In the genomic region with DNA sequence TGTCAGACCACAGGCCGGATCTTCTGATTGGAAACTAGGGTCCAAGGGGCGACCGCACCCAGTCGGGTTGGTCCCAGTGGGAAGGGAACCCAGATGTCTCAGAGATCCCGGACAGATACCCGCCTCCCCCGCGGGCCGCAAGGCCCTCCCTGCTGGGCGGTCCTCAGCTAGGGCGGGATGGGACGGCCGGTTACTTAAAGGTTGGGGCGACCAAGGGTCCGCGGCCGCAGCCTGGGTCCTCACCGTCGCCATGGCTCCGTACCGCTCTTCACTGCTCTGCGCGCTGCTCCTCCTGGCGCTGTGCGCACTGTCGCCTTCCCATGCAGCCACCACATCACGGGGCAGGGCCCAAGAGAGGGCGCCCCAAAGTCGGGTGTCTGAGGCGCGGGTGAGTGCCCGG, we compare ENCODE assay signal across 8 mouse cellular contexts. TPM values are rescaled to one million over a fixed set of nuclear protein-coding genes. Genes with fewer than 3 reads are reported as not detected.
DNase-seq lines count a peak whose midpoint lies in the region; ATAC-seq and TF ChIP-seq lines count a peak whose summit lies in the region.

No protein-coding gene starts in this region.

- 2% methylated on average over 31 of the region's 32 CpGs for WGBS in hindbrain, embryonic 11.5 days
- 3% methylated on average over 32 of the region's 32 CpGs for WGBS in liver, embryonic 13.5 days (ENCODE audit: insufficient replicate concordance)
- WGBS in midbrain, postnatal 0 days: 3% methylated on average over 32 of the region's 32 CpGs

- peak overlapping the region; percentile 35 for H3K4me2 ChIP-seq in hindbrain, embryonic 11.5 days (replicated peaks; ENCODE audit: low read depth, low read length)
- peak overlapping the region; percentile 62 for H3K4me2 ChIP-seq in liver, embryonic 13.5 days
- peak overlapping the region; percentile 54 for H3K4me2 ChIP-seq in midbrain, postnatal 0 days (ENCODE audit: low read depth, low read length, poor library complexity, severe bottlenecking)

- no peaks in the 10 kb centered on the region for H3K9me3 ChIP-seq in hindbrain, embryonic 11.5 days (ENCODE audit: control insufficient read depth, low read length)
- H3K9me3 ChIP-seq in liver, embryonic 13.5 days (replicated peaks): no peaks in the 10 kb centered on the region
- no peaks in the 10 kb centered on the region for H3K9me3 ChIP-seq in midbrain, postnatal 0 days (ENCODE audit: low read length)

- intact Hi-C loops in gastrocnemius, adult 2 months (cut with DNase I): no loop called here

- no peaks in the 10 kb centered on the region for H3K36me3 ChIP-seq in hindbrain, embryonic 11.5 days (ENCODE audit: control insufficient read depth, insufficient read depth, low read length)
- no peaks in the 10 kb centered on the region for H3K36me3 ChIP-seq in liver, embryonic 13.5 days
- H3K36me3 ChIP-seq in midbrain, postnatal 0 days (ENCODE audit: insufficient read depth, low read length): no peaks in the 10 kb centered on the region

- no peak for DNase-seq in layer of hippocampus, adult 2 months (ENCODE audit: low spot score in 2 of 2)
- no peak for DNase-seq in layer of hippocampus, adult 9-11 months
- peak; percentile 89 for DNase-seq in gastrocnemius, adult 2 months
- DNase-seq in hindbrain, embryonic 11.5 days (ENCODE audit: low spot score): no peak
- DNase-seq in liver, embryonic 13.5 days: no peak
- DNase-seq in midbrain, postnatal 0 days (ENCODE audit: low spot score): no peak
- no peak for DNase-seq in right cerebral cortex, postnatal 10 days (ENCODE audit: low spot score in 2 of 2)
- DNase-seq in frontal cortex, postnatal 36 days (ENCODE audit: low spot score in 2 of 2): no peak

- H3K9ac ChIP-seq in hindbrain, embryonic 11.5 days (ENCODE audit: low read depth, low read length): 0 out of 2 replicates have a peak overlapping the region, but pooled peaks have one; percentile 11
- peak overlapping the region; percentile 44 for H3K9ac ChIP-seq in liver, embryonic 13.5 days
- H3K9ac ChIP-seq in midbrain, postnatal 0 days (replicated peaks; ENCODE audit: low read length, poor library complexity, severe bottlenecking): 0 out of 2 replicates have a peak overlapping the region, but pooled peaks have one; percentile 13

- H3K27me3 ChIP-seq in hindbrain, embryonic 11.5 days (ENCODE audit: control insufficient read depth, insufficient read depth, low read length): peaks cover 23% of the 10 kb centered on the region
- H3K27me3 ChIP-seq in liver, embryonic 13.5 days: peaks cover 54% of the 10 kb centered on the region
- peaks cover 16% of the 10 kb centered on the region; the same call in 1 of the 2 replicates for H3K27me3 ChIP-seq in midbrain, postnatal 0 days (ENCODE audit: insufficient read depth, low read length)

- H3K4me1 ChIP-seq in hindbrain, embryonic 11.5 days (replicated peaks; ENCODE audit: control insufficient read depth, insufficient read depth, low read length): 0 out of 2 replicates have a peak, but pooled peaks cover 2% of the 10 kb centered on the region
- H3K4me1 ChIP-seq in liver, embryonic 13.5 days (replicated peaks): peaks cover 18% of the 10 kb centered on the region
- H3K4me1 ChIP-seq in midbrain, postnatal 0 days (ENCODE audit: insufficient read depth, low read length): 0 out of 2 replicates have a peak, but pooled peaks cover 5% of the 10 kb centered on the region

- H3K27ac ChIP-seq in layer of hippocampus, adult 2 months: peak overlapping the region; percentile 62; the same call in 1 of the 2 replicates
- H3K27ac ChIP-seq in gastrocnemius, adult 2 months: peak overlapping the region; percentile 82
- H3K27ac ChIP-seq in hindbrain, embryonic 11.5 days (ENCODE audit: low read depth, low read length): no peak overlapping the region
- H3K27ac ChIP-seq in liver, embryonic 13.5 days: no peak overlapping the region
- H3K27ac ChIP-seq in midbrain, postnatal 0 days (ENCODE audit: low read depth, low read length): no peak overlapping the region

- TF ChIP-seq CTCF in layer of hippocampus, adult 2 months (conservative IDR thresholded peaks at IDR 0.05): no peak
- TF ChIP-seq CTCF in gastrocnemius, adult 2 months (IDR thresholded peaks at IDR 0.05): no peak
- no peak for TF ChIP-seq CTCF in midbrain, postnatal 0 days (IDR thresholded peaks at IDR 0.05)

- H3K4me3 ChIP-seq in layer of hippocampus, adult 2 months: peak overlapping the region; percentile 46
- peak overlapping the region; percentile 76 for H3K4me3 ChIP-seq in gastrocnemius, adult 2 months
- H3K4me3 ChIP-seq in hindbrain, embryonic 11.5 days (ENCODE audit: low read depth, low read length): peak overlapping the region; percentile 16; the same call in 1 of the 2 replicates
- H3K4me3 ChIP-seq in liver, embryonic 13.5 days (replicated peaks): peak overlapping the region; percentile 53
- peak overlapping the region; percentile 31 for H3K4me3 ChIP-seq in midbrain, postnatal 0 days (ENCODE audit: low read depth, low read length)

- no peak for ATAC-seq in hindbrain, embryonic 11.5 days (ENCODE audit: low FRiP score)
- peak; percentile 38 for ATAC-seq in liver, embryonic 13.5 days (ENCODE audit: low read depth)
- peak; percentile 39 for ATAC-seq in midbrain, postnatal 0 days (ENCODE audit: low FRiP score)

RNA-seq across cellular contexts. Expression of a gene that starts 26.0 kb away (rescaled TPM):
- 10 to 100 TPM; 46.5 to 49.1 TPM for total RNA-seq in layer of hippocampus, adult 2 months (2021)
- 100 to 1,000 TPM; 676 to 777 TPM for total RNA-seq in gastrocnemius, adult 2 months (2021)
- 39.9 and 40.2 TPM in 2 replicates for polyA plus RNA-seq in hindbrain, embryonic 11.5 days (2014; fragmentation: Nextera tagmentation; extraction: Ambion mirVana)
- 77.4 and 92.5 TPM in 2 replicates for polyA plus RNA-seq in liver, embryonic 13.5 days (2015; fragmentation: Nextera tagmentation; extraction: Ambion mirVana)
- 23.4 and 39.1 TPM in 2 replicates for total RNA-seq in midbrain, postnatal 0 days (2014; rRNA removed)
- 26.2 and 28.5 TPM in 2 replicates for polyA plus RNA-seq in midbrain, postnatal 0 days (2015; fragmentation: Nextera tagmentation; extraction: Ambion mirVana)

RNA-seq across cellular contexts. Expression of a gene that starts 54.6 kb away (rescaled TPM):
- 1 to 10 TPM; 6.0 to 7.9 TPM for total RNA-seq in layer of hippocampus, adult 2 months (2021)
- 10 to 100 TPM; 17.1 to 30.1 TPM for total RNA-seq in gastrocnemius, adult 2 months (2021)
- 12.6 and 14.5 TPM in 2 replicates for polyA plus RNA-seq in hindbrain, embryonic 11.5 days (2014; fragmentation: Nextera tagmentation; extraction: Ambion mirVana)
- polyA plus RNA-seq in liver, embryonic 13.5 days (2015; fragmentation: Nextera tagmentation; extraction: Ambion mirVana): 128 and 160 TPM in 2 replicates
- total RNA-seq in midbrain, postnatal 0 days (2014; rRNA removed): 21.9 and 24.9 TPM in 2 replicates
- 23.1 and 23.3 TPM in 2 replicates for polyA plus RNA-seq in midbrain, postnatal 0 days (2015; fragmentation: Nextera tagmentation; extraction: Ambion mirVana)

Comparison
In these comparisons a context has a peak if more than half of its experiments do, and no peak if none do; other contexts are left out.
1. H3K27ac ChIP-seq: peak in layer of hippocampus, adult 2 months (single experiment) and gastrocnemius, adult 2 months (single experiment); none in hindbrain, embryonic 11.5 days (single experiment), liver, embryonic 13.5 days (single experiment) and midbrain, postnatal 0 days (single experiment).
2. H3K4me3 ChIP-seq: peak in every context shown above with its lines; median percentile 76 in gastrocnemius, adult 2 months; 53 in liver, embryonic 13.5 days; 46 in layer of hippocampus, adult 2 months; 31 in midbrain, postnatal 0 days; 16 in hindbrain, embryonic 11.5 days.
3. RNA of a gene that starts 26.0 kb away (total RNA-seq): 676 to 777 TPM in gastrocnemius, adult 2 months; 46.5 to 49.1 TPM in layer of hippocampus, adult 2 months and 23.4 to 39.1 TPM in midbrain, postnatal 0 days; every median in the first group is over 10 times any median in the second.
4. Peak in every context shown above with its lines, with median percentiles within 50 percentile points of each other: H3K4me2 ChIP-seq and H3K9ac ChIP-seq.